Mouse (Mus musculus): Measurements from ENCODE around the gene Mdm4. TPM values are rescaled to one million over a fixed set of nuclear protein-coding genes. Genes with fewer than 3 reads are reported as not detected.

Mdm4 gene
- polyA plus RNA-seq, 1 experiment from 2014 or later = 57.6 TPM

DNA sequence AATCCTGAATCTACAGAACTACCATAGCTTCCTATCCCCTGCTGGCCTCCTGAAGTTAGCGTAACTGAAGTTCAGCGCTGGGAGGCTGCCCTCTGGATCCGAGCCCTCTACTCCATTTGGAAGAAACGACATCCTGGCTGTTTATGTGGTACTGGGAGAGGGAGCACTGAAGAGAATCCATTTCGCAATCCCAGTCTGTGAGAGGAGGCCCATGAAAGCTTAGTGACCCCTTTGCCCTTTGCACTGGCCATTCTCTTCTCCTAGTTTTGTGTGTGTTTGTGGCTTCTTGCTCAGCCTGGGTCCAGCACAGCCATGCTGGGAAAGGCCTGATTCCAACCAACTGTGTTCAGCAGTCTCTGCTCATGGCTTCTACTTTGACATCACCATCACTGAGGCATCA is 73.6 kb downstream of the Mdm4 start:
- H3K27ac ChIP-seq (ENCODE audit: low read depth, low read length) = no peak overlapping the region
- H3K36me3 ChIP-seq (ENCODE audit: control insufficient read depth, insufficient read depth, low read length) = no peaks in the 10 kb centered on the region
- H3K4me3 ChIP-seq (ENCODE audit: low read length) = no peak overlapping the region
- ATAC-seq (ENCODE audit: low FRiP score, low TSS enrichment) = no peak
- H3K4me1 ChIP-seq (ENCODE audit: control insufficient read depth, insufficient read depth, low read length) = no peaks in the 10 kb centered on the region
- no peak overlapping the region for H3K9ac ChIP-seq (ENCODE audit: low read depth, low read length)
- no peaks in the 10 kb centered on the region for H3K27me3 ChIP-seq (ENCODE audit: control insufficient read depth, insufficient read depth, low read length)
- H3K4me2 ChIP-seq (replicated peaks; ENCODE audit: low read depth, low read length) = no peak overlapping the region
- 82% methylated on average over 5 of the region's 5 CpGs for WGBS
- H3K9me3 ChIP-seq (ENCODE audit: control insufficient read depth, low read length) = no peaks in the 10 kb centered on the region

DNA sequence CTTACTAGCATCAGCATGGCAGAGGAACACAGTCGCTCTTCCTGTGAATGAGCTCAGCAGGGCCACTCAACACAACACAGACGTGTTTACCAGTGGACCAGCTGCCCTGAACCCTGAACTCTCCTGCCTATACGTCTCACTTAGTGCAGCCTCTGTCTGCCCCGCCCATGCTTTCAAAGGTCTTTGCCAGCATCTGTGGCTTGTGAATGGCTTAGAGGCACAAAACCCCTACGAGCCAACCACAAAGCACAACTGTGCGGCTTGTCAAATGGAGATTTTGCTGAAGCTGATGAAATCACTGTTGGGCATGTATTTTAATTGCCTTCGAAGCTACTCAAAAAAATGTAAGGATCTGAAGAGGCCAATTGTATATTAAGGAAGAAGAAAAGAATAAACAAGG is 82.5 kb downstream of the Mdm4 start:
- no peak overlapping the region for H3K4me3 ChIP-seq (ENCODE audit: low read length)
- no peaks in the 10 kb centered on the region for H3K4me1 ChIP-seq (ENCODE audit: control insufficient read depth, insufficient read depth, low read length)
- H3K27me3 ChIP-seq (ENCODE audit: control insufficient read depth, insufficient read depth, low read length) = 0 out of 2 replicates have a peak, but pooled peaks cover 3% of the 10 kb centered on the region
- H3K27ac ChIP-seq (ENCODE audit: low read depth, low read length) = no peak overlapping the region
- no peaks in the 10 kb centered on the region for H3K9me3 ChIP-seq (ENCODE audit: control insufficient read depth, low read length)
- H3K9ac ChIP-seq (ENCODE audit: low read depth, low read length) = no peak overlapping the region
- no peaks in the 10 kb centered on the region for H3K36me3 ChIP-seq (ENCODE audit: control insufficient read depth, insufficient read depth, low read length)
- no peak overlapping the region for H3K4me2 ChIP-seq (replicated peaks; ENCODE audit: low read depth, low read length)
- ATAC-seq (ENCODE audit: low FRiP score, low TSS enrichment) = no peak
- 64% methylated on average over 7 of the region's 7 CpGs for WGBS

DNA sequence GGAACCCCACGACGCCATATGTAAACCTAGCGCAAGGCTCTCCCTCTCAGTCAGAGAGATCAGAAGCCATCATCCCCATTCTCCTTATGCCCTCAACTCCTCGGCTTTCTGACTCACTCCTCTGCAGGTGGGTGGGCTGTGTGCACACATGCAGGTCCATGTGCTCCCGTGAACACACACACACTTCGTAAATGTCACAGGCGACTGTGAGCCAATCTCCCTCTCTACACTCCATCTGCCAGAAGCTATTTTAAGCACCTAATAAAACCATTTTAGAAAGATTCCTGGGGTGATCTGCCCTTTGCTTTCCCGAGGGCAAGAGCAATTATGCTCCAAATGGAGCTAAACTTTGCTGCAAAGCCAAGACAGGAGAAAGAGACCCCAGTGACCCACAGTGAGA is 84.5 kb downstream of the Mdm4 start:
- H3K36me3 ChIP-seq (ENCODE audit: control insufficient read depth, insufficient read depth, low read length) = no peaks in the 10 kb centered on the region
- ATAC-seq (ENCODE audit: low FRiP score, low TSS enrichment) = no peak
- no peaks in the 10 kb centered on the region for H3K4me1 ChIP-seq (ENCODE audit: control insufficient read depth, insufficient read depth, low read length)
- no peak overlapping the region for H3K9ac ChIP-seq (ENCODE audit: low read depth, low read length)
- H3K27me3 ChIP-seq (ENCODE audit: control insufficient read depth, insufficient read depth, low read length) = 0 out of 2 replicates have a peak, but pooled peaks cover 3% of the 10 kb centered on the region
- H3K9me3 ChIP-seq (ENCODE audit: control insufficient read depth, low read length) = no peaks in the 10 kb centered on the region
- H3K4me2 ChIP-seq (replicated peaks; ENCODE audit: low read depth, low read length) = no peak overlapping the region
- H3K27ac ChIP-seq (ENCODE audit: low read depth, low read length) = no peak overlapping the region
- H3K4me3 ChIP-seq (ENCODE audit: low read length) = no peak overlapping the region
- WGBS = 37% methylated on average over 8 of the region's 8 CpGs

DNA sequence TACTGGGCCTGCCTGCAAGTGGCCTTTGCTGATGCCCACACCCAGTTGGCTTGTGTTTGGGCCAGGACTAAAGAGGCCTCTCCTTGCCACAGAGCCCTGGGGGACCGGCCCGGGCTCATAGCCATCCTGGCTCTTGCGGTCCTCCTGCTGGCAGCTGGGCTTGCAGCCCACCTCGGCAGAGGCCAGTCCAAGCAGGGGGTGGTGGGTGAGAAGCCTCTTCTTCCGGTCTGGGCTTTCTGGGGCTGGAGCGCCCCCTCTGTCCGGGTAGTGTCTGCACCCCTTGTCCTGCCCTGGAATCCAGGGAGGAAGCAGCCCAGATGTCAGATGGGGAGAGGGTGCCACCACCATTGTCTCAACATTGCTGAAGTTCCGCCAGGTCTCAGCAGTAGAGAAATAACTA is 91.4 kb downstream of the Mdm4 start:
- Histone ChIP-seq H3K4me1 (ENCODE audit: control insufficient read depth, insufficient read depth, low read length) (no peaks in the 10 kb centered on the region), H3K36me3 (ENCODE audit: control insufficient read depth, insufficient read depth, low read length) (no peaks in the 10 kb centered on the region), H3K27ac (ENCODE audit: low read depth, low read length) (no peak overlapping the region), H3K9me3 (ENCODE audit: control insufficient read depth, low read length) (no peaks in the 10 kb centered on the region), H3K27me3 (ENCODE audit: control insufficient read depth, insufficient read depth, low read length) (no peaks in the 10 kb centered on the region), H3K4me3 (ENCODE audit: low read length) (no peak overlapping the region), H3K9ac (ENCODE audit: low read depth, low read length) (no peak overlapping the region), H3K4me2 (replicated peaks; ENCODE audit: low read depth, low read length) (no peak overlapping the region)
- no peak for ATAC-seq (ENCODE audit: low FRiP score, low TSS enrichment)
- 89% methylated on average over 8 of the region's 8 CpGs for WGBS

DNA sequence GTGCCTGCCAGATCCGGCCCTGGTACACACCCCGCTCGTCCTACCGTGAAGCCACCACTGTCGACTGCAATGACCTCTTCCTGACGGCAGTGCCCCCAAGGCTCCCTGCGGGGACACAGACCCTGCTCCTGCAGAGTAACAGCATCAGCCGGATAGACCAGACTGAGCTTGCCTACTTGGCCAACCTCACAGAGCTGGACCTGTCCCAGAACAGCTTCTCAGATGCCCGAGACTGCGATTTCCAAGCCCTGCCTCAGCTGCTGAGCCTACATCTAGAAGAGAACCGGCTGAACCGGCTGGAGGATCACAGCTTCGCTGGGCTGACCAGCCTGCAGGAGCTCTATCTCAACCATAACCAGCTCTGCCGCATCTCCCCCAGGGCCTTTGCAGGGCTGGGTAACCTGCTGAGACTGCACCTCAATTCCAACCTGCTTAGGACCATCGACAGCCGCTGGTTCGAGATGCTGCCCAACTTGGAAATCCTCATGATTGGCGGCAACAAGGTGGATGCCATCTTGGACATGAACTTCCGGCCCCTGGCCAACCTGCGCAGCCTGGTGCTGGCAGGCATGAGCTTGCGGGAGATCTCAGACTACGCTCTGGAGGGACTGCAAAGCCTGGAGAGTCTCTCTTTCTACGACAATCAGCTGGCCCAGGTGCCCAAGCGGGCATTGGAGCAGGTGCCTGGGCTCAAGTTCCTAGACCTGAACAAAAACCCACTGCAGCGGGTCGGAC is 92.9 kb downstream of the Mdm4 start:
- Histone ChIP-seq H3K36me3 (ENCODE audit: control insufficient read depth, insufficient read depth, low read length) (no peaks in the 10 kb centered on the region), H3K27me3 (ENCODE audit: control insufficient read depth, insufficient read depth, low read length) (no peaks in the 10 kb centered on the region), H3K4me1 (ENCODE audit: control insufficient read depth, insufficient read depth, low read length) (no peaks in the 10 kb centered on the region), H3K9ac (ENCODE audit: low read depth, low read length) (no peak overlapping the region), H3K9me3 (ENCODE audit: control insufficient read depth, low read length) (no peaks in the 10 kb centered on the region), H3K4me2 (replicated peaks; ENCODE audit: low read depth, low read length) (no peak overlapping the region), H3K27ac (ENCODE audit: low read depth, low read length) (no peak overlapping the region), H3K4me3 (ENCODE audit: low read length) (no peak overlapping the region)
- ATAC-seq (ENCODE audit: low FRiP score, low TSS enrichment) = no peak
- WGBS = 87% methylated on average over 26 of the region's 26 CpGs

GRCm38 (mm10) chr1:132934856-132935255 is 95.5 kb downstream of the Mdm4 start:
- Histone ChIP-seq H3K9me3 (ENCODE audit: control insufficient read depth, low read length) (no peaks in the 10 kb centered on the region), H3K9ac (ENCODE audit: low read depth, low read length) (no peak overlapping the region), H3K36me3 (ENCODE audit: control insufficient read depth, insufficient read depth, low read length) (no peaks in the 10 kb centered on the region), H3K27me3 (ENCODE audit: control insufficient read depth, insufficient read depth, low read length) (no peaks in the 10 kb centered on the region), H3K4me1 (ENCODE audit: control insufficient read depth, insufficient read depth, low read length) (no peaks in the 10 kb centered on the region), H3K4me2 (replicated peaks; ENCODE audit: low read depth, low read length) (no peak overlapping the region), H3K4me3 (ENCODE audit: low read length) (no peak overlapping the region), H3K27ac (ENCODE audit: low read depth, low read length) (no peak overlapping the region)
- 29% methylated on average over 7 of the region's 7 CpGs for WGBS
- ATAC-seq (ENCODE audit: low FRiP score, low TSS enrichment) = no peak

GRCm38 (mm10) chr1:132932421-132932820 is 97.9 kb downstream of the Mdm4 start:
- H3K36me3 ChIP-seq (ENCODE audit: control insufficient read depth, insufficient read depth, low read length) = no peaks in the 10 kb centered on the region
- no peak overlapping the region for H3K9ac ChIP-seq (ENCODE audit: low read depth, low read length)
- no peak for ATAC-seq (ENCODE audit: low FRiP score, low TSS enrichment)
- no peaks in the 10 kb centered on the region for H3K27me3 ChIP-seq (ENCODE audit: control insufficient read depth, insufficient read depth, low read length)
- no peak overlapping the region for H3K4me3 ChIP-seq (ENCODE audit: low read length)
- 80% methylated on average over 2 of the region's 2 CpGs for WGBS
- H3K4me2 ChIP-seq (replicated peaks; ENCODE audit: low read depth, low read length) = no peak overlapping the region
- H3K27ac ChIP-seq (ENCODE audit: low read depth, low read length) = no peak overlapping the region
- no peaks in the 10 kb centered on the region for H3K9me3 ChIP-seq (ENCODE audit: control insufficient read depth, low read length)
- peaks cover 7% of the 10 kb centered on the region; the same call in 1 of the 2 replicates for H3K4me1 ChIP-seq (ENCODE audit: control insufficient read depth, insufficient read depth, low read length)

- H3K4me3 ChIP-seq (ENCODE audit: low read length) = no peak overlapping the region
- WGBS = 64% methylated on average over 4 of the region's 4 CpGs
- no peak overlapping the region for H3K9ac ChIP-seq (ENCODE audit: low read depth, low read length)
- no peak for ATAC-seq (ENCODE audit: low FRiP score, low TSS enrichment)
- no peaks in the 10 kb centered on the region for H3K27me3 ChIP-seq (ENCODE audit: control insufficient read depth, insufficient read depth, low read length)
- H3K9me3 ChIP-seq (ENCODE audit: control insufficient read depth, low read length) = no peaks in the 10 kb centered on the region
- no peak overlapping the region for H3K27ac ChIP-seq (ENCODE audit: low read depth, low read length)
- no peak overlapping the region for H3K4me2 ChIP-seq (replicated peaks; ENCODE audit: low read depth, low read length)
- no peaks in the 10 kb centered on the region for H3K36me3 ChIP-seq (ENCODE audit: control insufficient read depth, insufficient read depth, low read length)
- H3K4me1 ChIP-seq (ENCODE audit: control insufficient read depth, insufficient read depth, low read length) = peaks cover 7% of the 10 kb centered on the region; the same call in 1 of the 2 replicates
Observed at GRCm38 (mm10) chr1:132930291-132930690, 100.1 kb downstream of the Mdm4 start.

DNA sequence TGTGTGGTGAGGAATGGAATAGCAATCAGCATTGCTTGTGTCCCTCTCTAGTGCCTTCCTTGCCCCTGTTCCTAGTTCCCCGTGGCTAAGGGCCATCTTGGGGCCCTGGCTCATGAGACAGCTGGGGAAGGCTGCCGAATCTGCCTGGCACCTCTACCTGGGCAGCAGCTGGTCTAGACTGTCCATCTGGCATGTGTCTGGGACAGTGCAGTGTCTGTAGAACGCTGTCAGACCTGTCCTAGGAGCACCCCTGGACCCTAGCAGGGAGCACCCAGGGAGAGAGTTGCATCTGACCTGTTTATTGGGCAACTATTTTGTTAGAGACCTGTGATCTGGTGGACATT is 101.5 kb downstream of the Mdm4 start:
- Histone ChIP-seq H3K36me3 (ENCODE audit: control insufficient read depth, insufficient read depth, low read length) (no peaks in the 10 kb centered on the region), H3K4me3 (ENCODE audit: low read length) (no peak overlapping the region), H3K4me1 (ENCODE audit: control insufficient read depth, insufficient read depth, low read length) (peaks cover 7% of the 10 kb centered on the region; the same call in 1 of the 2 replicates), H3K27me3 (ENCODE audit: control insufficient read depth, insufficient read depth, low read length) (no peaks in the 10 kb centered on the region), H3K4me2 (replicated peaks; ENCODE audit: low read depth, low read length) (0 out of 2 replicates have a peak overlapping the region, but pooled peaks have one; percentile 5), H3K27ac (ENCODE audit: low read depth, low read length) (no peak overlapping the region), H3K9ac (ENCODE audit: low read depth, low read length) (no peak overlapping the region), H3K9me3 (ENCODE audit: control insufficient read depth, low read length) (no peaks in the 10 kb centered on the region)
- 58% methylated on average over 3 of the region's 3 CpGs for WGBS
- ATAC-seq (ENCODE audit: low FRiP score, low TSS enrichment) = no peak

All from kidney, embryonic 14.5 days (tissue).